Mouse (Mus musculus) liver, embryonic 11.5 days (tissue): ENCODE measurements around the gene Arf6. TPM values are rescaled to one million over a fixed set of nuclear protein-coding genes. Genes with fewer than 3 reads are reported as not detected.
"Not testable (repeated sequence)": the region's sequence is repeated elsewhere in the genome, so short reads cannot be mapped to it uniquely, and the experiment has no call there.

Experiments
- ATAC-seq: fragments of 200-750 bp; cut with Nextera tagmentation; replicated peaks from 2 replicates; pipeline ENCODE4 v1.8.0; 2017; ENCODE audit warnings: moderate number of reproducible peaks, mild to moderate bottlenecking, moderate TSS enrichment, moderate library complexity; ENCODE audit not compliant: low FRiP score
- DNase-seq: peaks from one replicate; pipeline ENCODE4 v3.0.0-alpha.2; 2017; ENCODE audit warnings: low spot score
- H3K27ac ChIP-seq: fragments of 300-500 bp; sonication (generic); 2 replicates; pipeline ENCODE4 v1.5.1; 2014; ENCODE audit warnings: mild to moderate bottlenecking, low read depth, low read length, control low read depth
- H3K27me3 ChIP-seq: fragments of 300-500 bp; sonication (generic); replicated peaks from 2 replicates; pipeline ENCODE4 v1.6.1; 2014; ENCODE audit warnings: low read length, mixed read lengths; ENCODE audit not compliant: control insufficient read depth, insufficient read depth
- H3K36me3 ChIP-seq: fragments of 300-500 bp; sonication (generic); 2 replicates; pipeline ENCODE4 v1.6.1; 2014; ENCODE audit warnings: mild to moderate bottlenecking, low read length, moderate library complexity, mixed read lengths; ENCODE audit not compliant: control insufficient read depth, insufficient read depth
- H3K4me1 ChIP-seq: fragments of 300-500 bp; sonication (generic); replicated peaks from 2 replicates; pipeline ENCODE4 v1.6.1; 2014; ENCODE audit warnings: low read length, mixed read lengths; ENCODE audit not compliant: control insufficient read depth, insufficient read depth
- H3K4me2 ChIP-seq: fragments of 300-500 bp; sonication (generic); 2 replicates; pipeline ENCODE4 v1.6.1; 2014; ENCODE audit warnings: mild to moderate bottlenecking, control low read depth, moderate library complexity
- H3K4me3 ChIP-seq: fragments of 300-500 bp; sonication (generic); 2 replicates; pipeline ENCODE4 v1.5.1; 2014; ENCODE audit warnings: low read depth, low read length, control low read depth
- H3K9ac ChIP-seq: fragments of 300-500 bp; sonication (generic); 2 replicates; pipeline ENCODE4 v1.6.1; 2014; ENCODE audit warnings: low read depth, low read length, control low read depth
- H3K9me3 ChIP-seq: fragments of 300-500 bp; sonication (generic); 2 replicates; pipeline ENCODE4 v1.6.1; 2016; ENCODE audit warnings: low read length, inconsistent platforms, mixed read lengths; ENCODE audit not compliant: control insufficient read depth
- WGBS: fragments of 180-500 bp; shearing (Covaris S2); extraction: QIAGEN DNeasy Blood & Tissue Kit; methylation state at CpG from one replicate; pipeline ENCODE4 v1.1.7; 2014; 5-methylcytosine and 5-hydroxymethylcytosine counted together
- polyA plus RNA-seq: library from polyadenylated mRNA; unstranded; fragments of >200 nt; fragmentation: Nextera tagmentation; extraction: Ambion mirVana; gene quantifications from 2 replicates; pipeline ENCODE4 v1.2.1, GENCODE M21; 2014

Arf6 gene
- polyA plus RNA-seq, 1 experiment from 2014 or later: 65.1 TPM

DNA sequence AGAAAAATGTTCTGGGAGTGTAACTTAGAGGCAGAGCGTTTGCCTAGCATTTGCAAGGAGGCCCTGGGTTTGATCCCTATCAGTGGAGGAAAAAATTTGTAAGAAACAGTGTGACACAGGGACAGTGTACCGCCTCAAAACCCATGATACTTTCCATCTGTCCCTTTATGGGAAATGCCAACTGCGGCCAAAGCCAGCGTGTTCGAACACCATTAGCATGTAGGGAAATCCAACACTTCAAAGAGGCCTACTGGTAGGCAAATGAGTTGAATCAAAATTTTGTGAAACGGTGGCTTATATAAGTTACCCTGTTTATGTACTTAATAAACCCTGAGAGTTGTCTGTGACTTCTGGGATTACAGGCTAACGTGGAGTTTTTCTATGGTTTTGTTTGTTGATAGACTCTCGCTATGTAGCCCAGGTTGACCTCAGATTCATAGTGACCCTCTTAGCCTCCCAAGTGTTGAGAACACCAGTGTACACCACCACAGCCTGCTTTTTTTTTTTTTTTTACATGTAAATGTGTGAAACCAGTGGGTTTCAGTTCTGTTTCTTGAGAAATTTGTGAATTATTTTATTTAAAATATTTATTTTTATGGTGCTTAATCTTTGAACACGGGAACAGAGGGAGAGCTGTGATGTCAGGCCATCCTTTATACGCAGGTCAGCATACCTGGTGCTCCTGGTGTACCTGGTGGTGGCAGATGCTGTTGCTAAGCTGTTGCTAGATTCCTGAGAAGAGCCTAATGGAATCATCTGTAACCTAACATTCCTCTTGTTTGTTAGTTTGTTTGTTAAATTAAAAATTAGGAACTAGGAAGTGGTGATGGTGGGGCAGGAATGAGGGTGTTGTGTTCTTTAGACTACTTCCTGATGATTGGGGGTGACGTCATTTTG lies 6.9 kb downstream of the Arf6 start:
- Histone ChIP-seq H3K9ac (no peak overlapping the region), H3K4me2 (no peak overlapping the region), H3K9me3 (no peaks in the 10 kb centered on the region), H3K27me3 (no peaks in the 10 kb centered on the region), H3K27ac (no peak overlapping the region), H3K36me3 (peaks cover 2% of the 10 kb centered on the region; the same call in 1 of the 2 replicates), H3K4me3 (no peak overlapping the region), H3K4me1 (peaks cover 12% of the 10 kb centered on the region)
- ATAC-seq (no peak), DNase-seq (no peak)
- WGBS: 87% methylated on average over 11 of the region's 11 CpGs

DNA sequence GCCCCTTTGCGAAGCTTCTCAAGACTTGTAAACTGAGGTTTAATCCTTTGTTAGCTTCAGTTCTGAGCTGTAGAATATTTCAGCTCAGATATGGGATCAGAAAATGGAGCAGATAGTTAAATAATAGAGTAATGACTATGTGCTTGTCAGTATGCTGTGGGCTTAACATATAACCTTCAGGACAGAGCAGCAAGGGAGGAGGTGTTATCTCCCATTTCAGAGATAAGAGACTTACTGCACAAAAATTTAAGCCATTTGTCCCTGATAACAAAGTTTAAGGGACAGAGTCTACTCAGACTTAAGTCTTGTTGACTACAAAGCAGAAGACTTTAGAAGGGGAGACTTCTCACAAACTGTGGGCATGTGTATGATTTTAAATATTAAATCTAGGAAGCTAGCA lies 10.9 kb downstream of the Arf6 start:
- H3K27ac ChIP-seq: no peak overlapping the region
- ATAC-seq: peak; percentile 49

DNA sequence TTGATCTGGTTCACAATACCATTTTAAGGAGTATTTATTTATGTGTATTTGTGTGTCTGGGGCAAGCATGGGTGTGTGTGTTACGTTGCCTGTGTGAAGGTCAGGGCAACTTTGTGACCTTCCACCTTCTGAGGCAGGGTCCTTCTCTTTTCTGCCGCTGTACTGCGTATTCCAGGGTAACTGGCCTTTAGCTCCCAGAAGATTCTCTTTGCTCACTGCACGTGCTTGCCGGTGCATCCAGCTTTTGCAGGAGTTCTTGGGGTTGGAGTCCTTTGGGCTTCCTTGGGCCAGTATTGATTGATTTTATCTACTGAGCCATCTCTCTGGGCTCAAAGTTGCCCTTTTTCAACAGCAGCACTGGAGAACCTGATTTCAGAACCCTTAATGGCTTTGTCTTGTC lies 12.7 kb downstream of the Arf6 start:
- Histone ChIP-seq H3K27ac (no peak overlapping the region), H3K4me2 (no peak overlapping the region), H3K9ac (no peak overlapping the region; the same call in 1 of the 2 replicates), H3K4me3 (no peak overlapping the region), H3K27me3 (no peaks in the 10 kb centered on the region), H3K4me1 (peaks cover 10% of the 10 kb centered on the region; the same call in 1 of the 2 replicates), H3K36me3 (no peaks in the 10 kb centered on the region), H3K9me3 (no peaks in the 10 kb centered on the region)
- ATAC-seq (no peak), DNase-seq (no peak)
- WGBS: 80% methylated on average over 5 of the region's 5 CpGs

More for the DNA sequence above, 10.9 kb downstream of the Arf6 start:
- H3K9me3 ChIP-seq: no peaks in the 10 kb centered on the region
- no peak for DNase-seq
- peaks cover 10% of the 10 kb centered on the region; the same call in 1 of the 2 replicates for H3K4me1 ChIP-seq
- H3K4me3 ChIP-seq: no peak overlapping the region
- H3K4me2 ChIP-seq: no peak overlapping the region
- no peaks in the 10 kb centered on the region for H3K27me3 ChIP-seq
- no peaks in the 10 kb centered on the region for H3K36me3 ChIP-seq
- WGBS: 68% methylated on average over 1 of the region's 1 CpGs
- H3K9ac ChIP-seq: no peak overlapping the region

DNA sequence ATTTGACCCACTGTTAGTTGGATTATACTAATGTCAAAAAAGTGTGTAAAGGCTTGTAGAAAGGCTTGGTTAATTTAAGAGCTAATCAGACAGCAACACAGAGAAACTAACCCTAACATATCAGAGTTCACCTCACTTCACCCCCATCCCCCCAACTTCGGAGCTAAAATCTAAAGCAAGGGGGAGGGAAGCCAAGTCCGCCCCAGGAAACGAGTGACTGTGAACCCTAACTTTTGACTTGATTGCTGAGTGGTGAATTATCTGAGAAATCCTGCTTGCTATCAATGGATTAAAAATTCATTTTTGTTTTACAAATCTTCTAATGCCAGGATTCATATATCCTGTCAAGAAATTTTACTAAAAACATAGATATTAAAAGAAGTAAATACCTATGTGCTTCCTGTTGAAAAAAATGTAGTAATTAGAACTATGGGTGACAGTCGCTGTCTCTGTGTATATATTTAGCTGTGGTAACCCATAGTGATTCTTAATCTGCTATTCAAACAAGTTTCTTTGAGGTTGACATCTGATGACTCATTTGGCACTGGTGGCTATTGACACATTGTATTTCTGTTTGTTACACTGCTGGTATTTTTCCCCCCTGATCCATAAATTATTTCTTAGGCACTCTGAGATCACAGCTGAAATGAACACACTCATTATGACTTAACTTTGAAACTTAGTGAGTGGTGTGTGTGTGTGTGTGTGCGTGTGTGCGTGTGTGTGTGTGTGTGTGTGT lies 13.8 kb downstream of the Arf6 start:
- 63% methylated on average over 6 of the region's 6 CpGs for WGBS
- no peak for DNase-seq
- peaks cover 10% of the 10 kb centered on the region; the same call in 1 of the 2 replicates for H3K4me1 ChIP-seq

DNA sequence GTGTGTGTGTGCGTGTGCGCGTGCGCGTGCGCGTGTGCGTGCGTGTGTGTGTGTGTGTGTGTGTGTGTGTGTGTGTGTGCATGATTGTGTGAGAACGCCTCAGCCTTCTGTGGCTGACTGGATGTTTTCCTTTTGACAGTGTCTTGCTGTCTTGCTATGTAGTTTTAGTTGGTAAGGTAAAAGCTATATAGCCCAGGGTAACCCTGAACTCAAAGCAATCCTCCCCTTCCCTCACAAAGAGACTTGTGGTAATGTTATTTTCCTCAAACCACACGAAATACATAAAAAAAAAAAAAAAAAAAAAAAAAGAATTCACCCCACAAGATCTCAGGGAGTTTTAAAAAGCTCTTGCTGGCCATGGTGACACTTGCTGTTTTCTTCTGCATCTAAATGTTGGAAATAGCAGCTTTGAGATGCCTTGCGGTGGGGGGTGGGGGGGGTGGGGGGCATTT lies 14.4 kb downstream of the Arf6 start:
- ATAC-seq, H3K4me1 ChIP-seq, H3K36me3 ChIP-seq, H3K27me3 ChIP-seq, H3K27ac ChIP-seq, H3K4me2 ChIP-seq, H3K9ac ChIP-seq, H3K9me3 ChIP-seq, H3K4me3 ChIP-seq, DNase-seq: not testable (repeated sequence)
- 85% methylated on average over 12 of the region's 12 CpGs for WGBS

More for the DNA sequence above, 13.8 kb downstream of the Arf6 start:
- H3K27me3 ChIP-seq: no peaks in the 10 kb centered on the region
- no peaks in the 10 kb centered on the region for H3K9me3 ChIP-seq
- ATAC-seq: no peak
- no peak overlapping the region for H3K4me3 ChIP-seq
- no peak overlapping the region for H3K27ac ChIP-seq
- H3K4me2 ChIP-seq: no peak overlapping the region
- no peaks in the 10 kb centered on the region for H3K36me3 ChIP-seq
- no peak overlapping the region for H3K9ac ChIP-seq

DNA sequence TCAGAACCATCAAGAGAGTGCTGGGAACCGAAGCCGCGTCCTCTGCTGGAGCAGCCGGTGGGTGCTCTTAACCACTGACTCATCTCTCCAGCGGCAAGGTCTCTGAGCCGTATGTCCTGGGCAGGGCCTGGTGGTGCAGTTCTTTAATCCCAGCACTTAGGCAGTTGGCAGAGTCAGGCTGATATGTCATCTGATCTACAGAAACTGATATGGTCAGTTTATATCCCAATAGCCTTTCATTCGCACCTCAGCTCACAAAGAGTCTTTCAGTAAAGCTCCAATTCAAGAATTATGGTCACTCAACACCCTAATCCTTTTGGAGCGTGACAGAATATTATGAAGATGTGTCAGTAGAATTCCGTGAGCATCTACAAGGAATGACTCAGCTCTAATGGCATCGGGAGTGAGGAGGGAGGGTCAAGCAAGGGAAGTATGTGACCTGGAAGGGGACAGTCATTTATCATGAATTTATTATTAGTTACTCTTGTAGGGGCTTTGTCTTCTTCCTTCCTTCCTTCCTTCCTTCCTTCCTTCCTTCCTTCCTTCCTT lies 16.4 kb downstream of the Arf6 start:
- DNase-seq: no peak
- Histone ChIP-seq H3K4me3 (no peak overlapping the region), H3K27me3 (no peaks in the 10 kb centered on the region), H3K9ac (no peak overlapping the region), H3K36me3 (no peaks in the 10 kb centered on the region), H3K27ac (no peak overlapping the region), H3K9me3 (no peaks in the 10 kb centered on the region), H3K4me2 (no peak overlapping the region), H3K4me1 (peaks cover 2% of the 10 kb centered on the region; the same call in 1 of the 2 replicates)
- ATAC-seq: no peak
- 93% methylated on average over 10 of the region's 10 CpGs for WGBS

DNA sequence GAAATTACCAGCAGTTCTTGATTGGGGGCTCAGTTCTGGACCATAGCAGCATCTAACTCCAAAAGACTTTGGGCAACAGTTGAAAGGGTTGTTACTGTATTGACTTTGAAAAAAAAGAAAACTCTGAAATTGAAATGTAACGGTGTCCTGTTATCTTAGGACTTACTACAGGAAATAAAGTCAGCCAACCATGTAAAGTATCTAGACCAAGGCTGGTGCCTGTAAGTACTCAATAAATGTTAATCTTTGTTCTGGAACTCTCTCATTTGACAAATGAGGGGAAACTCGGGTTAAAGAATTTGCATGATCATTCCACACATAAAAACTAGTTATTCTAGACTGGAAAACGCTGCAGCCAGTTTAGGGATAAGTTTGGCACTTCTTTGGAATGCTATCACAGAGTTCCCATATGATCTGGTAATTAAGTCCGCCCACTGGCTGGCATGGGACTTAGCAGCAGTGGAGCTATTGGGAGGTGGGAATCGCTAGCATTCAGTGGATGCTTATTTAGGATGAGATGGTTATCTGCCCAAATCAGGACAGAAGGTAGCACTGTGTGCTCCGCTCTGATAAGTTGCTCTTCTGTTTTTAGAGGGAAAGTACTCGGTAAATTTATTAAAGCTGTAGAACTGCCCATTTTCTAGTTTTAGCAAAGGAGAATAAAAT lies 17.5 kb downstream of the Arf6 start:
- 65% methylated on average over 7 of the region's 7 CpGs for WGBS
- no peak for ATAC-seq

DNA sequence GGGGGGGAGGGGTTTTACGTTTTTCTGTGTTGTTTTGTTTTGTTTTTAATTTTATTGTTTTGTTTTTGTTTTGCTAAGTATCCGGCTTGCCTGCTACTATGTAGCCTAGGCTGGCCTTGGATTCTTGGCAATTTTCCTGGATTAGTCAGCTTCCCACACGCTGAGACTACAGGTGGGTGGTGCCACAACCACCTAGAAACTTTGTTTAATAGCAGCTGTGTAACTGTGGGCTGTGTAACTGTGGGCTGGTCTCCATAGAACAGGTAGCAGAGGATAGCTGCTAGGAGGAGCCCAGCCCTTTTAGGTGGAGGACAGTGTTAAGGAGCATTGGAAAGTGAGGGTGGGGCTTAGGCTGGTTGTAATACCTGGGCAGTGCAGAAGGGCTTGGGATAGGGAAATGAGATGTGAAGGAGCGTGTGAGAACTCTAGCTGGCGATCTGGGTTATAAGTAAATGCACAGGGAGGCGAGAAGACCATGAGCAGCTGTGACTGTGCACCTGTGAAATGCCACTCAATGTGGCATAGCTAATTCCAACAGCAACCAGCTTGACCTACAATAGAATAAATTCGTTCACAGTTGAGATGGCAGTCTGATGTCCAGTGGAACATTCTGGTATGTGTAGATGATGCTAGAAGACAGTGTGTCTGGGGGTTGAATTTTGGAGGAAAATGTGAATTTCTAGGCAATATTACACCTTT lies 18.2 kb downstream of the Arf6 start:
- Histone ChIP-seq H3K27me3 (no peaks in the 10 kb centered on the region), H3K27ac (no peak overlapping the region), H3K4me2 (no peak overlapping the region), H3K4me3 (no peak overlapping the region), H3K9me3 (no peaks in the 10 kb centered on the region), H3K9ac (no peak overlapping the region), H3K36me3 (no peaks in the 10 kb centered on the region), H3K4me1 (no peaks in the 10 kb centered on the region; the same call in 1 of the 2 replicates)
- ATAC-seq: no peak; the same call in 1 of the 2 replicates
- WGBS: 74% methylated on average over 7 of the region's 7 CpGs
- DNase-seq: no peak

More for the DNA sequence above, 17.5 kb downstream of the Arf6 start:
- no peaks in the 10 kb centered on the region for H3K27me3 ChIP-seq
- H3K4me1 ChIP-seq: peaks cover 2% of the 10 kb centered on the region; the same call in 1 of the 2 replicates
- no peak for DNase-seq
- H3K4me3 ChIP-seq: no peak overlapping the region
- H3K4me2 ChIP-seq: no peak overlapping the region
- H3K9me3 ChIP-seq: no peaks in the 10 kb centered on the region
- no peak overlapping the region for H3K9ac ChIP-seq
- no peaks in the 10 kb centered on the region for H3K36me3 ChIP-seq
- no peak overlapping the region for H3K27ac ChIP-seq
